Mouse (Mus musculus) retina, postnatal 1 day (tissue): ENCODE results near the gene Plekha5.
"Not testable (repeated sequence)": the region's sequence is repeated elsewhere in the genome, so short reads cannot be mapped to it uniquely, and the experiment has no call there.

ENCODE experiments used
- DNase-seq: peaks from one replicate; pipeline ENCODE4 v3.0.0-alpha.2; 2012

Plekha5 gene

GRCm38 (mm10) chr6:140490921-140491537, 67.2 kb downstream of the Plekha5 start:
- DNase-seq, result peak; percentile 72

- DNase-seq, result no peak
Measured at GRCm38 (mm10) chr6:140492043-140492442, 68.2 kb downstream of the Plekha5 start.

DNA sequence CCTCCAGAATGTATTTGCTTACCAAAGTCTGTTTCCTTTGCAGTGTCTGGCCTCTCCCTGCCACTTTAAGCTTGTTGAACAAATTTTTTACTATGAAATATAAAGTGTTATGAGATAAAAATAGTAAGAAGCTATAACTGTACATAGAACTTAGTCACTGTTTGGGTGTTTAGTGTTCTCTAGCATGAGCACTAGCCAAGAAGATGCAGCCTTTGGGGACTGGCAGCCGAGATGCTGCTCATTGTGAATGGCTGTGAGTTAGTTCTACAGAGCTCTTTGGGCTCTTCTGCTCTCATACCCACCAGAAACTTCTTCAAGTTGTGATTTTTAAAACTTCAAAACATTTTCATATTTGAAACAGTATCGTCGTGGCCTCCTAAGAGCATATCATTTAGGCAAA, 74.2 kb downstream of the Plekha5 start:
- no peak for DNase-seq

DNA sequence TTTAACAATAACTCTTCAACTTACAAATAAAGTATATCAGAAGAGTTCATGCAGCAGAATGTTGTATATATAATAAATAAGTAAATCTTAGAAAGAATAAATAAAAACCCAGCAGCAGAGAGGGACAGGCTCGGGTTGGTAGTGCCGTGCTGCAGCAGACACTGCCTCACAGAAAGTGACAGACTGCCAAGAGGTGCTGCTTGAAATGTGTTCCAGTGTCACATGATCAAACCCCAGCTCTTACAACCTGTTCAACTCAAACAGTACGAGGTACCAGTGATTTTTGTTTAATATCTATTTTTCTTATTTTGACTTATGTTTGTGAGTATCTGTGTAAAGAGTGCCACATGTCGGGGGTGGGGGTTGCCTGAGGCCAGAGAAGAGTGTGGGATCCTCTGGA, 75.1 kb downstream of the Plekha5 start:
- DNase-seq, result no peak

DNA sequence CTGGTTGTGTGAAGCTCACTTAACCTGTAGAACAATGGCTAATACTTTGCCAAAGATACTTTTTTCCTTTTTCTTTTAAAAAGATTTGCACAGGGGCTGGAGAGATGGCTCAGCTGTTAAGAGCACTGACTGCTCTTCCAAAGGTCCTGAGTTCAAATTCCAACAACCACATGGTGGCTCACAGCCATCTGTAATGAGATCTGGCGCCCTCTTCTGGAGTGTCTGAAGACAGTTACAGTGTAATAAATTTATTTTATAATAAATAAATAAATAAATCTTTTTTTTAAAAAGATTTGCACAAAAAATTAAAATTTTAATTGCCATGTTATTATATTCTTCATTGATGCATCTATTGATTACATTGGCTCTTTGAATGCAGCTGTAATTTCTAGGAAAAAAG, 77.0 kb downstream of the Plekha5 start:
- not testable (repeated sequence) for DNase-seq

DNA sequence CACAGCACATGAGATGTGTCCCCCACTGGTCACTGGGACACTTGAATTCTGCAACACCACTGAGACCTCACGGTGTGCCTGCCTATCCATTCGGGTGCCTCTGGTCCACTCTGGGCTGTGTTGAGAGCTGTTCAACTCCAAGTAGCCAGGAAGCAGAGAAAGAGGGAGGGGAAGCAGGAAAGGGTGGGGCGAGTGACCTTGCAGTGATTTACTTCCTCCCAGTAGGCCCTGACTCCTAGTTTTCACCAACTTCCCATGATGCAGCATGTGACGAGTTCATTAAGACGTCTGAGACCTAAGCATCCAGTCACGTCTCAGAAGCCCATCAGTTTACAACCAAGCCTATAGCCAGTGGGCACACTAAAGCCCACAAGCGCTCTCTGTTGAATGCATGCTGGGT, 78.0 kb downstream of the Plekha5 start:
- no peak for DNase-seq

GRCm38 (mm10) chr6:140504796-140505195, 80.9 kb downstream of the Plekha5 start:
- DNase-seq, result no peak

- DNase-seq, result no peak
Measured at GRCm38 (mm10) chr6:140507605-140508004, 83.8 kb downstream of the Plekha5 start.

DNA sequence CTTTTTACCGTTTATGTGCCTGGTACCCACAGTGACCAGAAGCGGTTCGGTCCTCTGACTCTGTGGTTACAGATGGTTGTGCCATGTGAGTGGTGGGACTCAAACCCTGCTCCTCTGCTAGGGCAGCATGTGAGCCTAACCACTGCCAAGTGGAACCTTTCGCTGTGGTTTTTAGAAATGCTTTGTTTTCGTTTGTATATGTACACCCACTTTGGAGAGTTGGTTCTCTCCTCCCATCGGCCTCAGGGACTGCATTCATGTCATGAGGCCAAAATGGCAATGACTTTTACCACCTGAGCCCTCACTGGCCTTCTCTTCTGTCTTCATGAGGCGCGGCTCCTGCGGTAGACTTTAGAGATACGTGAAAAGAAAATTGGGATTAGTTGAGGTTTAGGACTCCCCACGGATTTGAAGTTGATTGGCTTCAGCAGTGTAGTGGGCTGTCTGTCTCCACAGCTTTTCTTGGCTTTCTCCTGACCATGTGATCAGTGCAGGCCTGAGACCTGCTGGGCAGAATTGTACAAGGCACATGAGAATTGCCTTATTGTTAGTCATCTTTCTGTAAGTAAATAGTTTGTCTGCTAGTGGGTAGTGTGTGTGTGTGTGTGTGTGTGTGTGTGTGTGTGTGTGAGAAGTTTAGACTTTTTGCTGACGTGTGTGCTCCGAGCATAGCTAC, 84.8 kb downstream of the Plekha5 start:
- DNase-seq, result peak; percentile 22

GRCm38 (mm10) chr6:140509151-140509530, 85.3 kb downstream of the Plekha5 start:
- DNase-seq, result peak; percentile 37

GRCm38 (mm10) chr6:140512016-140512415, 88.2 kb downstream of the Plekha5 start:
- no peak for DNase-seq

DNA sequence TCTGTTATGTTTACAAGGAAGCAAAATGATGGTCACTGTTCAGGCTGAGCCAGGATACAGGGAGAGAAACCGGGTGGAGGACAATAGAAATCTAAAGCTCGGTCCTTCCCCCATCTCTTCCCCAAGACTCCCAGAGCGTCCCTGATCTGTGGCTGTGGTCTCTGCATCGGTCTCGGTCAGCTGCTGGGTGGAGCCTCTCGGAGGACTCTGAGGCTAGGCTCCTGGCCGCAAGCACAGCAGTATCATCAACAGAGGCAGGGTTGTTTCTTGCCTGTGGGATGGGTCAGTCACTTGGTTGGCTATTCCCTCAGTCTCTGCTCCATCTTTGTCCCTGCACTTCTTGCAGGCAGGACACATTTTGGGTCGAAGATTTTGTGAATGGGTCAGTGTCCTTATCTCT, 88.6 kb downstream of the Plekha5 start:
- no peak for DNase-seq

DNA sequence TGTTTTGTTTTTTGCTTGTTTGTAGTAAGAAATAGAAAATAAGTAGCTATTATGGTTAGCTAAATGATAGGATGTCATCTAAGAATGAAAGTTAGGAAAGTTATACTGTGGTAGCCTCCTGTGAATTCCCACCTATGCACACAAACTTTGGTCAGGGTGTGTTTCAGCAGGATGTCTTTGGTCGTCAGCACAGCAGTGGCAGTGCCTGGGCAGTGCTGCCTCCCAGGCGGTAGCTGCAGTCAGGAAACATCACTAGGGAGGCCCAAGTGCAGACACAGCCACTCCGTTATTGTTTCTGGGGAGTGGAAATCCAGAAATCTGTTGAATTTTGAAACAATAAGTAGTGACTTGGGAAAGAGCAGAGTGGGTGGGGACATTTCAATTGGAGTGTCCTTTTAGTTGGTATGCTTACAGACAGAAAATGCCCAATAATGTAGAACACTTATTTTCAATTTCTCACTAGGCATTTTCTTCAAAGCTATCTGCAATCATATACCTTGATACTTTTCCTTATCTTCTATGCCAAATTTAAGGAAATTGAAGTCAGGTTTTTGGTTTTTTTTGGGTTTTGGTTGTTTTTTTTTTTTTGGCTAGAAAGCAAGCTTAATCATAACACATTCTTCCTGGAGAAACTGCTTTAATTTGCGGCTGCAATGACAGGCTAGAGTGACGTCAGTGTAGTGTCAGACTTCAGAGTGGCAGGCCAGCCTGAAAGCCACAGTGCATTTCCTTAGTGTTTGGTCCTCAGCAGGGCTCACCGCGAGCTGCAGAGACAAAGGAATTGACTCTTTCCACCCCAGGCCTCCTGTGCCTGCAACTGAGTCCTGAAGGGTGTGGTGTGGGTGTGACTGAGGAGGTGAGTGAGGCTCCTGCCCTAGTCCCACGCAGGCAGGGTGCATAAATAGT, 90.6 kb downstream of the Plekha5 start:
- DNase-seq, result no peak

GRCm38 (mm10) chr6:140515550-140515949, 91.7 kb downstream of the Plekha5 start:
- DNase-seq, result no peak

DNA sequence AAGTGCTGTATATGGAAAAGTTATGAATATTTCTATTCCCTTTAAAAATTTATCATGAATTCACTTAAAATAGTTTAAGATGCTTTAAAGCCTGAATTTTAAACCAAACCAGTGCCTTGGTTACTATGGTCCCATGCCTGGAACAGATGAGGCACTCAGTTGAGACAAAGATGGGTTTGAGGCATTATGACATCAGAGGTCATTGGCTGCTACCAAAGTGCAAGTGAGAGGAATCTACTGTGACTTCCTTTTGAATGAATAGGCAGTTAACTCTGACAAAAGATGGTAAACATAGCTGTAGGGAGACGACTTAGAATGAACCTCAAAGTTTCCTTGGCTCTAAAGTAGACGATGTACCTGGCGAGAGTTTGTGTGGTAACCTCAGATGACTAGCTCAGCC, 92.3 kb downstream of the Plekha5 start:
- no peak for DNase-seq

GRCm38 (mm10) chr6:140517188-140517587, 93.3 kb downstream of the Plekha5 start:
- peak; percentile 37 for DNase-seq

GRCm38 (mm10) chr6:140519019-140519418, 95.2 kb downstream of the Plekha5 start:
- DNase-seq, result peak; percentile 31

- peak; percentile 18 for DNase-seq
Measured at GRCm38 (mm10) chr6:140519488-140520159, 95.8 kb downstream of the Plekha5 start.

DNA sequence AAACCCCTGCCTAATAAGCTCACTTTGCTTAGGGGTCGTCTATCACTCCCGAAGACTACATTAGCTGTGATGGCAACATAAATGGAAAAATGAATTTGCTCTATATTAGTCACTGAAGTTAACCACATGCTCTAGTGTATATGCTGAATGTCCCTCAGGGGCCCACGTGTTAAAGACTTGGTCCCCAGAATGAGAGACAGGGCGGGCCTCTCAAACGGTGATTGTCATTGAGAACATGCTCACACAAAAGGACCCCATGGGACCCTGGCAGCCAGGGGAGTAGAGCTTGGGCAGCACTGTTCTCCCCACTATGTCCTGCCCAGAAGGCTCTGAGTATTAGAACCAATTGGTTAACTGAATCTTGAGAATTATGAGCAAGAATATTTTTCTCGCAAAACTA, 97.1 kb downstream of the Plekha5 start:
- DNase-seq, result no peak

DNA sequence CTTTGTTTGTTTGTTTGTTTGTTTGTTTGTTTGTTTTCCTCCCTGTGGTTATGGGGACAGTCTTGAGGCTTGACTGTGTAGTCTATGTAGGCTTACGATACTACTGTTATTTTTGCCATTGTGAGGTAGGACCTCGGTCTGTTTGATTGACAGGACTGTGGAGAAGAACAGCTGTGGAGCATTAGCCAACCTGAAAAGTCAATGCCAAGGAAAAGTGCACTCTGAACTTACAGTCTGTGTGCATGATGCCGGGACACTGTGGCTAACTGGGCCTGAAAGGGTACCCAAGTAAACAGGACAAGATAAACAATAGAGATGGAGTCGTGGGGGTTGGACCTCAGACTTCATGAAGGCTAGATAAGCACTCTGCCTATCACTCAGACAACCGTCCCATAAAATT, 98.0 kb downstream of the Plekha5 start:
- DNase-seq, result no peak

DNA sequence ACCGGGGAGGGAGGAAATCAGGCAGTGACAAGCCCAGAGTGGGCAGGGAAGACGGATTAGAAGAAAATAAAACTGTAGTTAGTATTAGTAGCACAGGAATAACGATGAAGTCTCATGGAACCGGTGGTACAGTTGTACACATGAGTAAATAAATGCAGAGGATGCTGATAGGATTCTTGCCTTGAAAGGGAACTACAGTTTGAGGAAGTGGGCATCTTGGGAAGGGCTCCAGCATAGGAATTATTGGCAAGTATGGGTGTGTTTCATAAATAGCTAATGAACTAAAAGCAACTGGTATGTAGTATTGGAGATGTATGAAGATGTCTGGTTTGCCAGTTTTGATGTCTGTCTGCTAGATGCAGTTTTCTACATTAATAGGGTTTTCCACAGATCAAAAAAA, 99.7 kb downstream of the Plekha5 start:
- no peak for DNase-seq

- DNase-seq, result no peak
Measured at GRCm38 (mm10) chr6:140528414-140528813, 104.6 kb downstream of the Plekha5 start.

DNA sequence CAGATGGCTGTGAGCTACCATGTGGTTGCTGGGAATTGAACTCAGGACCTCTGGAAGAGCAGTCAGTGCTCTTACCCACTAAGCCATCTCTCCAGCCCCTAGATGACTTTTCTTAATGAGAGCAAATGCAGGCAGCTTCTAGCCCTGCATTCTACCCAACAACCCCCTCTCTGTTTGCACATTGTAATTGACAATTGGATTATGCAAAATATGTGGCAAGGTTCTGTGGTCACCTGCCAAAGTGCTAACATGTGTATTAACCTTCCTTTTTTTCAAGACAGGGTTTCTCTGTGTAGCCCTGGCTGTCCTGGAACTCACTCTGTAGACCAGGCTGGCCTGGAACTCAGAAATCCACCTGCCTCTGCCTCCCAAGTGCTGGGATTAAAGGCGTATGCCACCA, 109.0 kb downstream of the Plekha5 start:
- DNase-seq, result not testable (repeated sequence)
